Mouse (Mus musculus) spleen, adult 18-20 months (tissue): ENCODE measurements at regions not wholly inside any gene's neighbourhood (a gene's known extent, or its start where the extent isn't known, plus 50 kb on each side); places are given as distances from the start of the nearest gene placed in this dataset.

Source experiments
- DNase-seq, 2 experiments: peaks; one replicate each; pipeline ENCODE4 v3.0.0; 2022; ENCODE audit warnings: mixed read lengths in 2 of 2

- no peak for DNase-seq
These were observed 137.6 kb upstream of the Zpld1 start for GRCm38 (mm10) chr16:55435139-55435968.

DNA sequence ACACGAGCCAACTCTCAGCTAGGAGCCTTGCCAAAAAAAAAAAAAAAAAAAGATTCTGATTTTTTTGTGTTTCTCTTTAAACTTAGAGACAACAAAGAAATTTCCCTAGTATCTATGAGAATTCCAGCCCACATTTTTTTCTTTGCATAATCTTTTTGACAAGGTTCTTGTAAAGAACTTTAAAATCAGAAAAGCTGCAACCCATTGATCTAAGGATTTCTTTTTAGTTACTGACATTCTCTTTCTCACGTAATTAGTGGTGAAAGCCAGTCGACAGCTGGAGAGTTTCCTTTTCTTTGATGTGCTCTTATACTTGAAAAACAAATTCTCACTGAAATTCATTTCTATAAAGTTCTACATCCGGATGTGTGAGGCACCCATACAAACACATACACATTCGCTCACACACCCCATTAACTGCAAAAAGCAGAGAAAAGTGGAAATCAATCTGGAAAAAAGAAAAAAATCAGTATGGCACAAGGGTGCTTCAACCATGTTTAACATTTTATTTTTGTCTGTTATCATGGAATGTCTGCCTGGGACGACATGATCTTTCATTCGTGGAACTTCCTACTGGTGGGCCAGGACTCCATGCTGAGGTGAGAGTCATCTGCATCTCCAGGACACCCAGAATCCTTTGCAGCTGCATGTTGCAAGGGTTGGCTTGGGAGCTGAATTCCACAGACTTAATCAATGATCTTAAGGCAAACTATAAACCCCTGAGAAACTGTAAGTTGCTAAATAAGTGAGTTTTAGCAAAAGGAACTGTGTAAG, 124.0 kb upstream of the Zpld1 start:
- DNase-seq: no peak

GRCm38 (mm10) chr16:55420876-55421568, 123.2 kb upstream of the Zpld1 start:
- DNase-seq: no peak

- no peak for DNase-seq
These were observed 121.1 kb upstream of the Zpld1 start for GRCm38 (mm10) chr16:55418871-55419270.

GRCm38 (mm10) chr16:55400818-55401217, 103.0 kb upstream of the Zpld1 start:
- no peak for DNase-seq

DNA sequence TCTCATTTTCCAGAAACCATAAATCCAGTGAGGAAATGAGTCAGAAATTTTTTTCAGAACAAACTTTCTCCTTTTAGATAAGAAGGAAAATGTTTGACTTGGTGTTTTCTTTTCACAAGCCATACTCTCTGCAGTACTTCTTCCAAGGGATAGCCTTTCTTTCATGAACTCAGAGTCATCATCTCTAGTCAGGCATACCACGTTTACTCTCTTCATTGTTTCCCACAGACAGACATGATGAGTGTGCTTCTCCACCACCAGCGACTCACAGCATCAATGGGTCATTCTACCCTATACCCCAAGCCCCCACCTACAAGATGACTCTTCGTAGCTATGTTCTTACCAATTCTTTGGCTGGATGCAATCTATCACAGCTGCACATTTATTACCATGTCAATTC, 97.1 kb upstream of the Zpld1 start:
- DNase-seq: no peak

- DNase-seq: no peak
These were observed 92.6 kb upstream of the Zpld1 start for GRCm38 (mm10) chr16:55390400-55390799.

DNA sequence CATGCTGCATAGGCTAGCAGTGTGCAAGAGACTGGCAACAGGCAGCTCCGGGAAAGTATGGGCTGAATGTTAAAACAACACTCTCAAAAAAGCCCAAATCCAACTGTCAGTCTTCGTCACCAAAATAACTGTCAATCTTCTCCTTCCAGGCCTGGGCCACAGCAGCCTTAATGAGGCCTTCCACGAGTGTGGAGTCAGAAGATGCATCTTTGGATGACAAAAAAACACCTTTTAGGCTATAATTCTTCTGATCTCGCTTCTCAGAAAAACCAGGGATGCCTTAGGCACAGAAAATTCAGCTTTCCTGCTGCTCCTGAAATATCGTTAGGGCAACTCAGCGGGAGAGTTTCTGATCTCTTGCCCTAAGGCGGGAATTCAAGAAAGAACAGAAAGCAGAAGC, 82.2 kb upstream of the Zpld1 start:
- DNase-seq: no peak

GRCm38 (mm10) chr16:55379189-55379588, 81.4 kb upstream of the Zpld1 start:
- no peak for DNase-seq

GRCm38 (mm10) chr16:55378701-55379100, 80.9 kb upstream of the Zpld1 start:
- DNase-seq: no peak

- DNase-seq: no peak
These were observed 78.1 kb upstream of the Zpld1 start for GRCm38 (mm10) chr16:55375922-55376321.

- no peak for DNase-seq
These were observed 59.9 kb upstream of the Zpld1 start for GRCm38 (mm10) chr16:55357686-55358085.

- DNase-seq: no peak
These were observed 58.3 kb upstream of the Zpld1 start for GRCm38 (mm10) chr16:55356097-55356496.
